Mouse (Mus musculus): ENCODE measurements around the gene Pou2f3. TPM values are rescaled to one million over a fixed set of nuclear protein-coding genes. Genes with fewer than 3 reads are reported as not detected.

The Pou2f3 gene
- polyA plus RNA-seq, 1 experiment from 2014 or later, result 0.09 TPM

DNA sequence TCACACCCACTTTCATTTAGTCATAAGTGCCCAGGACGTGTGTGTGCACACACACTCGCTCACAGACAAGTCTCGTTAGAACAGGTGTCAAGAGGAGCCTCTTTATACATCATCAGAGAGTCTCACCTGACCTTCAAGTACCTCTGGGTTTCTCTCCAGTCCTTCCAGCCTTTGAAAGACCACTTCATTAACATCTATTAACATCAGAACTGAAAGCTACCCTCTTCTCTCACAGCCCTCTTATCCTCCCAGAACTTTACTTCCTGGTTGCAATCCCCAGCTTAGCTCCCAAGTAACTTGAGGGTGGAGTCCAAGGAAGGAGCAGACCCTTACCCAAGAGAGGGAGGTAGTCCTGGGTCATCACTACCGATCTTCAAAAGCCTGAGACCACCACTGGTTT lies 18.6 kb downstream of the Pou2f3 start:
- no peak overlapping the region for H3K4me3 ChIP-seq
- H3K27ac ChIP-seq, result no peak overlapping the region
- peaks cover 20% of the 10 kb centered on the region for H3K4me1 ChIP-seq (replicated peaks)
- peaks cover 21% of the 10 kb centered on the region for H3K27me3 ChIP-seq (ENCODE audit: insufficient read depth, poor library complexity, severe bottlenecking)
- no peaks in the 10 kb centered on the region for H3K36me3 ChIP-seq
- WGBS, result 55% methylated on average over 4 of the region's 4 CpGs
- DNase-seq (ENCODE audit: low spot score), result no peak
- H3K9me3 ChIP-seq, result no peaks in the 10 kb centered on the region

DNA sequence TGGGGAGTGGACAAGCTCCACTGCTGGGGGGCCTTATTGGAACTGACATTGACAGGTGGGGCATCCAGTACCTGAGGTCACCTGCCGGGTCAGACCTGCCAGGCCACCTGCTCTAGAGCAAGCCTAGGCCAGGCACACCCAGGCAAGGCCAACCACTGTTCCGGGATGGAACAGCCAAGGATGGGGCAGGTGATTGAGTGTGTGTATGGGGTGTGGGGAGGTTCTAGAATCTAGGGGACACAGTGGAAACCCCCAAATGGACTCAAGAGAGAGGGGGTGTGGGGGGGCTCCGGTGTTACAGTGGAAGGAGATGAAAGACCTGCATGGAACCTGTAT lies 21.2 kb downstream of the Pou2f3 start:
- WGBS, result 60% methylated on average over 3 of the region's 3 CpGs
- DNase-seq (ENCODE audit: low spot score), result no peak
- Histone ChIP-seq H3K4me3 (no peak overlapping the region), H3K4me1 (replicated peaks) (peaks cover 14% of the 10 kb centered on the region), H3K36me3 (no peaks in the 10 kb centered on the region), H3K9me3 (no peaks in the 10 kb centered on the region), H3K27me3 (ENCODE audit: insufficient read depth, poor library complexity, severe bottlenecking) (peaks cover 14% of the 10 kb centered on the region; the same call in 1 of the 2 replicates), H3K27ac (no peak overlapping the region)

DNA sequence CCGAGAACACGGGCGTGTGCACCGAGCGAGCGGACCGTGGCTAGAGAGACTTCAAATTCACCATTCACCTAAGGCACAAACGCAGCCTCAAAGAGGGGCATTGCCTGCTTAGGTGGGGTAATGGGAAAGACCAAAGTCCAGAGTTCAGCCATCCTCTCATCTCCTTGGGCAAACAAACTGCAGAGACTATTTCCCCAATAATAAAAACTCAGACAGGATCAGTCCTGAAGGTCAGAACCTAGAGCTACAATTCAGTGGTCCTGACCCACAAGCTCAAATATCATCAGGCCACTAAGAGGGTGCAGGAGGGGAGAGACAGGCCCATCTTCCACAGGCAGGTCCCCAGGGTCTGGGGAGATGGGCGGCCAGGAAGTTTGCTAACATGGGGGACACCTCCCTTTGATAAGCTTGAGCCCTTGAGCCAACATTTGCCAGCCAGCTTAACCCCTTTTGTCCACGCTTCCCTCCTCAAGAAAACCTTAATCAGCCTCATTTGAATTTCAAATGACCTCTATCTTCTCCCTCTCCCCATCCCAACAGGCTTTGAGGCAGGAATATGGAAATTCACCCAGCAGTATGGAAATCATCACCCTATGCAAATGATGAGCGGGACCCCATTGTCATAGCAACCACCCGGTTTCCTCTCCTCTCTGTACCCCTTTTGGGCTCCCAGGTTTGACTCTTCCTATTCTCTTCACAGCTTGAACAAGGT lies 21.7 kb downstream of the Pou2f3 start:
- DNase-seq (ENCODE audit: low spot score), result no peak
- H3K36me3 ChIP-seq, result no peaks in the 10 kb centered on the region
- no peaks in the 10 kb centered on the region for H3K9me3 ChIP-seq
- H3K4me3 ChIP-seq, result no peak overlapping the region
- WGBS, result 65% methylated on average over 12 of the region's 12 CpGs
- H3K4me1 ChIP-seq (replicated peaks), result peaks cover 12% of the 10 kb centered on the region
- H3K27me3 ChIP-seq (ENCODE audit: insufficient read depth, poor library complexity, severe bottlenecking), result peaks cover 9% of the 10 kb centered on the region; the same call in 1 of the 2 replicates
- no peak overlapping the region for H3K27ac ChIP-seq

DNA sequence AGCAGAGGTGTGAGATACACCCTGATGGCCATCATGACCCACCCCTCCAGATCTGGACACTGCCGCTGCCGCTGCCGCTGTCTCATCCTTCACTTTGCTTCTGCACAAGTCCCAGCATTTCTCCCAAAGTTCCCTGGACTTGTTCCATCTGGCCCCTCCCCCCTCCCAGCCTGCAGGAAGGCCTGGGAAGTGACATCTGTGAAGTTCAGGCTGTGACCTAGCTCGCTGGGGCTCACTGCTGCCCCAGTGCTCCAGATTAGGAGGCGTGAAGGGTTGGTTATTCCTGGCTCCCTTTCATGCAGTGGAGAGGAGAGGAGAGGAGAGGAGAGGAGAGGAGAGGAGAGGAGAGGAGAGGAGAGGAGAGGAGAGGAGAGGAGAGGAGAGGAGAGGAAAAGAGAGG lies 30.6 kb downstream of the Pou2f3 start:
- Histone ChIP-seq H3K27me3 (ENCODE audit: insufficient read depth, poor library complexity, severe bottlenecking) (no peaks in the 10 kb centered on the region), H3K4me1 (replicated peaks) (peaks cover 9% of the 10 kb centered on the region), H3K9me3 (no peaks in the 10 kb centered on the region), H3K4me3 (no peak overlapping the region), H3K27ac (no peak overlapping the region), H3K36me3 (no peaks in the 10 kb centered on the region)
- WGBS, result 55% methylated on average over 5 of the region's 5 CpGs
- peak; percentile 23 for DNase-seq (ENCODE audit: low spot score)

DNA sequence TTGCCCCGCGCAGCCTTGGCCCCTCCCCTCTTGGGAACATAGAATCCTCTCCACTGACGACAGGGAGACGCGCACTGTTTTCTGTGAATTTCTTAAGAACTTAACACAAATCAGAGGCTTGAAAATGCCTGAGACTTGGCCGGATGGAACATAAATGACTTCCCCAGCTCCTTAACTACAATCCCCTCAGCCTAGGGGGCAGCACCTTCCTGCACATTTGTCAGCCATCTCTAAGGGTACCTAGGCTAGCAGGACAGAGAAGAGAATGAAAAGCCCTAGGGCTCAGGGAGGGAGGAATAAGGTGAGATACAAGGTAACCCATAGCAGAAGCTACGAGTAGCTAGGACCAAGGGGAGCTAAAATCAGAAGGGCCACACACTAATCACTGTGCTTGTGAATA lies 32.0 kb downstream of the Pou2f3 start:
- Histone ChIP-seq H3K27me3 (ENCODE audit: insufficient read depth, poor library complexity, severe bottlenecking) (no peaks in the 10 kb centered on the region), H3K4me1 (replicated peaks) (peaks cover 9% of the 10 kb centered on the region), H3K36me3 (no peaks in the 10 kb centered on the region), H3K9me3 (no peaks in the 10 kb centered on the region), H3K4me3 (no peak overlapping the region), H3K27ac (no peak overlapping the region)
- no peak for DNase-seq (ENCODE audit: low spot score)
- WGBS, result 63% methylated on average over 7 of the region's 7 CpGs

DNA sequence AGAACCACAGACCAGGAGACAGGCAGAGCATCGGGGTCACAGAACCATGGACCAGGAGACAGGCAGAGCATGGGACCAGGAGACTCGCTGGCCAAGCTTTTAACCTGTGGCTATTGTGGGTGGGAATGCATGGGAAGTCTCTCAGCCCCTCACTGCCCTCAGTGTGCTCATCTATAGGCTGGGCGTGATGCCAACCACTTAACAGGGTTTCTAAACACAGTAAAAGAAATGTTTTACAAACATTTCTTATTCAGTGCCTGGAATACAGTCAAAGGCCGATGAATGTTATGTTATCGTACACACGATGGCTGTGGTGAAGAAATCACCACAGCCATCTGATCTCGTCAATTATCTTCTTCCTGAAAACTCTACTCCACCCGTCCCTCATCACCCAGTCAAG lies 43.1 kb downstream of the Pou2f3 start:
- 90% methylated on average over 8 of the region's 8 CpGs for WGBS
- Histone ChIP-seq H3K27me3 (ENCODE audit: insufficient read depth, poor library complexity, severe bottlenecking) (no peaks in the 10 kb centered on the region), H3K36me3 (no peaks in the 10 kb centered on the region), H3K9me3 (no peaks in the 10 kb centered on the region), H3K4me1 (replicated peaks) (no peaks in the 10 kb centered on the region), H3K4me3 (no peak overlapping the region), H3K27ac (no peak overlapping the region)
- DNase-seq (ENCODE audit: low spot score), result no peak

DNA sequence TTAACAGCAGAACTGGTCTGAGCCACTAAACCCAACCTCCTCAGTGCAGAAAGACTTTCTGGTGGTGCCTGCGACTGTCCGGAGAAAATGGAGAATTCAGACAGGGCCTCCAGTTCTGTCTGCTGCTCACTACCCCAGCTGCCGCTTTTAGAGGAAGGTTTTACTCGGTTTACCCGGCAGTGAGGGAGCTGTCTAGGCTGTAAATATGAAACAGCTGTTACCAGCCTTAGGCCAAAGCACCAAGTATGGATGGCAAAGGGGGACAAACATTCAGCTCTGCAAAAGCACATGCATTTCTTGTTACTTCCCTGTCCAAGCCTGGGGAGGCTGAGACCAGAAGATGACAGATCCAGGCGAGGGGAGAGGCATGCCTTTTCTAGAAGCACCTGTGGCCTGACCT lies 43.8 kb downstream of the Pou2f3 start:
- H3K27ac ChIP-seq, result no peak overlapping the region
- H3K9me3 ChIP-seq, result no peaks in the 10 kb centered on the region
- no peaks in the 10 kb centered on the region for H3K27me3 ChIP-seq (ENCODE audit: insufficient read depth, poor library complexity, severe bottlenecking)
- no peaks in the 10 kb centered on the region for H3K4me1 ChIP-seq (replicated peaks)
- no peak for DNase-seq (ENCODE audit: low spot score)
- no peak overlapping the region for H3K4me3 ChIP-seq
- H3K36me3 ChIP-seq, result no peaks in the 10 kb centered on the region
- 83% methylated on average over 6 of the region's 6 CpGs for WGBS

DNA sequence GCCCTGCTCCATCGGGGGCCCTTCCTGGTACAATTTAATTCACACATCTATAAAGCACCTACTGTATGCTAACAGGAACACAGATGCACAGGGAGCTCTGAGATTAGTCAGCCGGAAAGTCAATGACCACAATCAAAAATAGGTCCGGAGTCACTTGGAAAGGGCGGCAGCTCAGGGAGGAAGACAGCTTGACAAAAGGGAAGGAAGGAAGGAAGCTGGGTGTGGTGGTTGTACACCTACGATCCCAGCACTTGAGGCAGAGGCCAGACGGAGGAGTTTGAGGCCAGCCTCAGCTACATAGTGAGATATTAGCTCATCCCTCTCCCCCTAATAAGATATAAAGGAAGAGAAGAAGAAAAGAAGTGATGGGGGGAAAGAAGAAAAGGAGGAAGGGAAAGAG lies 54.2 kb downstream of the Pou2f3 start:
- 86% methylated on average over 6 of the region's 6 CpGs for WGBS
- H3K27me3 ChIP-seq (ENCODE audit: insufficient read depth, poor library complexity, severe bottlenecking), result no peaks in the 10 kb centered on the region
- no peaks in the 10 kb centered on the region for H3K4me1 ChIP-seq (replicated peaks)
- no peak overlapping the region for H3K27ac ChIP-seq
- H3K4me3 ChIP-seq, result no peak overlapping the region
- H3K9me3 ChIP-seq, result no peaks in the 10 kb centered on the region
- DNase-seq (ENCODE audit: low spot score), result no peak
- no peaks in the 10 kb centered on the region for H3K36me3 ChIP-seq

DNA sequence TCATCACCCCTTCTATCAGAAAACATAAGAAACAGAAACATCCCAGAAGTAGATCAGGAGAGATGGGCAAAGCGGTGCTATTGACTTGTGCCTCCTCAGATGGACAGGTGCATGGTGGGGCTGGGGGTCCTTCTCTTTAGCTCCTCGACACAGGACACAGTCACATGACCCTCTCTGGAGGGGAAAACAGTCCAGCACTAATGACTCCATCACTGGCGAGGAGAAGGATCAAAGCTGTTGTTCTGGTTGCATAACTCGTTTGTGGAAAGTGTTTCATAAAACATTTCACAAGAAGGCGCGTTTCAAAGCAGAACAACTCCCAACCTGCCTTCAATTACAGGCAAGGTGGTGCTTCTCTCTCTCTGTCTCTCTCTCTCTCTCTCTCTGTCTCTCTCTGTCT lies 58.4 kb downstream of the Pou2f3 start:
- no peaks in the 10 kb centered on the region for H3K36me3 ChIP-seq
- no peaks in the 10 kb centered on the region for H3K9me3 ChIP-seq
- no peaks in the 10 kb centered on the region; the same call in 1 of the 2 replicates for H3K27me3 ChIP-seq (ENCODE audit: insufficient read depth, poor library complexity, severe bottlenecking)
- no peak overlapping the region for H3K27ac ChIP-seq
- H3K4me1 ChIP-seq (replicated peaks), result no peaks in the 10 kb centered on the region
- DNase-seq (ENCODE audit: low spot score), result no peak
- 89% methylated on average over 6 of the region's 6 CpGs for WGBS
- H3K4me3 ChIP-seq, result no peak overlapping the region

DNA sequence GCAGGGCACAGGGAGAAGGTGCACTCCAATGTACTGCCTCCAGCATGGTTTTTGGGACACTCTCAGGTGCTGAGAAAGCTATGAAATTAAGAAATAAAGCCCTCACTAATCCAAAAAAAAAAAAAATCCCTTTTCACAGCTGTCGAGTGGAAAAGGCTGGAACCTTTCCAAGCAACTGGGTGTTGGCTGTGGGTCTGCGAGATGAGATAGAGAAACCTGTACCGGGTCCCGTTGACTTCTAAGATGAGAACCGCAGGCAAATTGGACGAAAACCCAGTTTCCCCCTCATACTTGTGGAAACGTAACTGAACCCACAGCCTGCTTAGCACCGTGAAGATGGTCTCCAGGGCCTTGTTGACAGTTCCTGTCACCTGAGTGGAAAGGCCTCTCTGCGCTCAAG lies 59.2 kb downstream of the Pou2f3 start:
- H3K36me3 ChIP-seq, result no peaks in the 10 kb centered on the region
- WGBS, result 84% methylated on average over 9 of the region's 9 CpGs
- no peaks in the 10 kb centered on the region for H3K9me3 ChIP-seq
- no peaks in the 10 kb centered on the region; the same call in 1 of the 2 replicates for H3K27me3 ChIP-seq (ENCODE audit: insufficient read depth, poor library complexity, severe bottlenecking)
- no peaks in the 10 kb centered on the region for H3K4me1 ChIP-seq (replicated peaks)
- no peak overlapping the region for H3K4me3 ChIP-seq
- H3K27ac ChIP-seq, result no peak overlapping the region
- DNase-seq (ENCODE audit: low spot score), result no peak

DNA sequence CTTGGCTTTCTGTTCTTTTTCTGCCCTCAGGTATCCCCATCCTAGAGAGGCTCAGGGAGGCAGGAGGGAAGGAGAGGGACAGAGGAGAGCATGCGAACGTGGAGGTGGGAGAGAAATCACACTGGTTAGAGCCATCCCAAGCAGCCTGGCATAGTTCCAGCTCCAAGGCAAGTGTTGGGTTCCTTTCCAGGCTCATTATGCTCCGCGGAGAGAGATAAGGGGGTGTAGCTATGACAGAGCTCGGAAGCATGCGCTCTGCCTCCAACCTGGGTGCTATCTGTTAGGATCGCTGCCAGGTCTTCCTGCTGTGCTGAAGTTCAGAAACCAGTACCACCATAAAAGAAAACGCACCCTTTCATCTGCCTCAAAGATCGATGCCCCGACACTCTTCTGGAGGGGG lies 60.1 kb downstream of the Pou2f3 start:
- H3K4me3 ChIP-seq, result no peak overlapping the region
- H3K9me3 ChIP-seq, result no peaks in the 10 kb centered on the region
- no peak for DNase-seq (ENCODE audit: low spot score)
- 69% methylated on average over 10 of the region's 10 CpGs for WGBS
- H3K4me1 ChIP-seq (replicated peaks), result no peaks in the 10 kb centered on the region
- no peaks in the 10 kb centered on the region; the same call in 1 of the 2 replicates for H3K27me3 ChIP-seq (ENCODE audit: insufficient read depth, poor library complexity, severe bottlenecking)
- no peaks in the 10 kb centered on the region for H3K36me3 ChIP-seq
- no peak overlapping the region for H3K27ac ChIP-seq

DNA sequence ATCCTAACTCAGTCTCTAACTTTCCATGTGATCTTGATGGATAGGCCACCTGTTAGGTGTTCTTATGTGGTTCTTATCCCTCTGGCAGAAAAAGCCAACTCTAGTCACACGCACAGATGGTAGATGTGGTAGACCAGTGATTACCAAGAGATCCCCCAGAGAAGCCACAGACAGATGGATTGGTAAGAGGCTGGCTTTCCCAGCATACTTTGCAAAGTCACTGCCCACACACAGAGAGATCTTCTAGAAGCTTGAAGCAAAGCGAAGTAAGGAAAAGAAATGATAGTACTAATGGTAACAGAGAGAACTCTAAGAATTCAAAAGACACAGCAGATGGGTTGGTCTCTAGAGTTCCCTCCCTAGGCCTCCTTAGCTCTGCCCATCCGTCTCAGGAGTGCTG lies 60.7 kb downstream of the Pou2f3 start:
- Histone ChIP-seq H3K4me3 (no peak overlapping the region), H3K9me3 (no peaks in the 10 kb centered on the region), H3K36me3 (no peaks in the 10 kb centered on the region), H3K27ac (no peak overlapping the region), H3K4me1 (replicated peaks) (no peaks in the 10 kb centered on the region), H3K27me3 (ENCODE audit: insufficient read depth, poor library complexity, severe bottlenecking) (no peaks in the 10 kb centered on the region; the same call in 1 of the 2 replicates)
- DNase-seq (ENCODE audit: low spot score), result no peak
- WGBS, result 86% methylated on average over 3 of the region's 3 CpGs

DNA sequence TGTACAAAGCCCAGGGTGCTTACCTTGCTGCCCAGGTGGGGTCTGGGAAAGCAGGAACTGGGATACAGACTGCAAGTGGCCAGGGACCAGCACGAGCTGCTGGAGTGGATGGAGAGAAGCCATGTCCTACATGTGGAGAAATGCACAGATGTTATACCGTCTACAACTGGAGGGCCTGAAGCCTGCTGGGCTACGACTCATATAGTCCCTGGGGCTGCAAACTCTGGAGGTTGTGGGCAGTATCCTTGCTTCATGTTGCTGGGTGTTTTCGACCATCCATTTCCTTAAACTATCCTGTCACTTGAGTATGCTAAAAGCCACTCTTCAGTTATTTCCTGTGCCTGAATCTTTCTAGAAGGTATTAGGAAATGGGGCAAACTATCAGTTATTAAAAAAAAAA lies 65.0 kb downstream of the Pou2f3 start:
- WGBS, result 84% methylated on average over 4 of the region's 4 CpGs
- no peak overlapping the region for H3K4me3 ChIP-seq
- DNase-seq (ENCODE audit: low spot score), result no peak

More for the DNA sequence above, 65.0 kb downstream of the Pou2f3 start:
- Histone ChIP-seq H3K4me1 (replicated peaks) (0 out of 2 replicates have a peak, but pooled peaks cover 9% of the 10 kb centered on the region), H3K36me3 (no peaks in the 10 kb centered on the region), H3K27me3 (ENCODE audit: insufficient read depth, poor library complexity, severe bottlenecking) (no peaks in the 10 kb centered on the region; the same call in 1 of the 2 replicates), H3K27ac (no peak overlapping the region), H3K9me3 (no peaks in the 10 kb centered on the region)

Data from hindbrain, embryonic 10.5 days (tissue).